Mouse (Mus musculus) heart, postnatal 10 days (tissue): ENCODE results near the gene Rbms3. TPM values are rescaled to one million over a fixed set of nuclear protein-coding genes. Genes with fewer than 3 reads are reported as not detected.

Source experiments
- DNase-seq, 2 experiments: peaks; one replicate each; pipeline ENCODE4 v3.0.0; 2021
- intact Hi-C: fragments of 180-260 bp; cut with DNase I; formaldehyde crosslinking; loops from one replicate; pipeline ENCODE4 v1.15.1; 2025
- total RNA-seq, 2 experiments: library from RNA; stranded (reverse); gene quantifications; 2 replicates each; pipeline ENCODE4 v1.2.3; 2021

Rbms3 gene
- total RNA-seq, 2 experiments from 2014 or later, result 24.9 to 25.0 TPM

DNA sequence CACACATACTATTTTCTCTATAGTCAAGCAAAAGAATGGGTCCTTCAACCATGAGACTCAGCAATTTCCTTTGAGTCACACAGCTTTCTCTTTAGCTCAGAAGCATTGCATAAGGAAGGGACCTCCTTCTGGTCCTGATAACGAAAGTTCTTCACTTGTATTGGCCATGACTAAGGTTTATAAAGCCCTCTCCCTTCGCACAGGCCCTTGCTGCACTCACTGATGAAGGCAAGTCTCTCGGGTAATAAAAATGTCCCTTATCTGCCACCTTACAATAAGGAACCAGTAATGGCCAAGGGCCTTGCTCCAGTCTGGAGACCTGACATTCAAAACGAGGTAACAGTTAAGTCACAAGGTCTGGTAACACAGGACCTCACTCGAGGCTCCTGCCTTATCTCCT lies 905.1 kb downstream of the Rbms3 start:
- intact Hi-C loops, result no loop called here
- no peak for DNase-seq

DNA sequence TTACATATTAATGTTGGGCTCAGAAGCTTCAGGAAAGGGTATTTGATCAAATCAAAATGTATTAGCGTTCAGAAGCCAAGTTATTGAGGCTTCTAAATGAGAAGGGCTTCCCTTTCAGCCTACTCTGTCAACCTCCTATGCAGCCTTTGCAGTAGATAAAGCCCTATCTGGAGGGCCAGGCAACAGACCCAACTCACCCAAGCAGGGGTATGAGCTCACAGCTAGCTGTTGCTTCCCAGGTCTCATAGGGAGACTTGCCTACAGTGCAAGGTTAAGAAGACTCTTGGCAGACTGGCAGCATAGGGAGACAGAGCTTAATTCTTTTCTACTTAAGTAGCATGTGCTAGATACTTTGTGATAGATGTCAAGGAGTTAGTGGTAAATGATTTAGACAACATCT lies 926.6 kb downstream of the Rbms3 start:
- intact Hi-C loops, result no loop called here
- DNase-seq, result no peak

DNA sequence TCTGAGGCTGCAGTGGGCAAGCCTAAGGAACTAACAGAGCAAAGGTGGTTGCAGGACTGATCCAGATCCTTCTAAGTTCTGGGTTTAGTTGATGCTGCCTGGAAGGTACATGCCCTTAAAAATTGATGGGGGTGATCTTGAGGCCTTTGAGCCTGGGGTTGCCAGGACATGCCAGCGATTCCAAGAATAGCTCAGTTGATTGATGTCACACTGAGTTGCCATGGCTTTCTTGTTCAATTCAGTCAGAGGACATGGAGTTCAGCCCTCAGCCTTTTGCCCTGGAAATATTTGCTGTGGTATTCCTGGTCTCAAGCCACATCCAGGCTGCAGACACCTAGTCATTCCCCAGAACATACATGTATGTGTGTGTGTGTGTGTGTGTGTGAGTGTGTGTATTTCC lies 927.1 kb downstream of the Rbms3 start:
- DNase-seq, result peak; percentile 45 to 48
- intact Hi-C loops, result no loop called here

DNA sequence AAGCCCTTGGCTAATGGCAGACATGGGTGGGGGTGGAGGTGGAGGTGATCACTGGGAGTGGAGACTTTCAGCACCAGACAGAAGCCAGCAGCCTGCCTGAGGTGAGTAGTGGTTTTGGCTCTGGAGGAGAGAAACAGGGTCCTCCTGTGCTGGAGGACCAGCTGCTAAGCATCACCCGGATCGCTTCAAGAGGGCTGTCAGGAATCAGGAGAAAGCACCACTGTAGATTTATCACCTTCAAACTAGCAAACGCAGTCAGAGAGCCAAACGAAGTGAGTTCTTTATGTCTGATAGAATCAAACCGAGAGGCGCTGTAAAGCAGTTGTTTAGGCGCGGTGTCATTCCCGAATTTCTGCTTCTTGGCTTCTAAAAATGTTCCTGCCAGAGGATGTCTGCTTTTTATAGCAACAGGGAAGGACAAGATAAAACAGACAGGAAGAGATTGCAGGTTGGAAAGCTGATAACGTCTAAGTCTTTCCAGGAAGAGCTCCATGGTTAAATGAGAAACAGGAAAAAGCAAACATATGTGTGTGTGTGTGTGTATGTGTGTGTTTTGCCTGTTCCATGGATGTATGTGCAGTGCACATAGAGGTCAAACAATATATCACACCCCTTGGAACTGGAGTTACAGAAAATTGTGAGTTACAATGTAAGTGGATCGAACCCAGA lies 928.1 kb downstream of the Rbms3 start:
- intact Hi-C loops, result no loop called here
- DNase-seq, result peak; percentile 20 to 24

DNA sequence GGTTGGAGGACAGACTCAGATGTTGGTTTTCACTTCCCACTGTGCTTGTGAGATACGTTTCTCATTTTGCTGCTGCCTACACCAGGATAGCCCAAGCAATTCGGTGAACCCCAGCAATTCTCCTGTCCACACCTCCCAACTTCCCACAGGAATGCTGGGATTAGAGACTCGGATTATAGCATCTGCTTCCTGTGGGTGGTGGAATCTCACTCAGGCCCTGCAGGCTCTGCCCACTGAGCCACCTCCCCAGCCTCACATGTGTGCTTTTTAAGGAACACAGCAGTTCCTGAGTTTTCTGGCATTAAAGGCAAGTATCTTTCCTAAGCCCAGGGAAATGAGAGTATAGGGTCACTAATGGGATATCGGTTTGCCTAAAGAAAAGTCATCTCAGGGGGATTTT lies 941.1 kb downstream of the Rbms3 start:
- DNase-seq, result no peak
- intact Hi-C loops, result no loop called here

DNA sequence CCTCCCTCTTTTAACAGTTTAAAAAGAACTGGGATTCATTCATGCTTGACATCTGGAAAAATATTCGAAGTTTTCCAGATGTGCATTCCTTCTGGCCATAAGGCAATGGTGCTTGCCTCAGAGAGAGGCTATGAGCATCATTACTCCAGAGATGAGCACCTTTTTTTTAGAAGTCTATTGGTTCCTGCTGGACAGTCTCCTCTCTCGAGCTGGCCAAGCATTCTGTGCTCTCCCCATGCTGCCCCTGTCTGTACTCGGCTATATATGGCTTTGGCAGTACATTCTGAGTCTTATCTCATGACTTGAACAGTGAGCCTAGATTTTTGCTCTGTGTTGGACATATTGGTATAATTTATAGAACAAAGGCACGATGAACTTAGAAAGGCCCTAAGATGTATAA lies 952.6 kb downstream of the Rbms3 start:
- peak; percentile 22 to 37 for DNase-seq
- intact Hi-C loops, result loop anchor here (10.0 kb wide), 1 partner anchor 252 kb away; no protein-coding TSS in a partner anchor

DNA sequence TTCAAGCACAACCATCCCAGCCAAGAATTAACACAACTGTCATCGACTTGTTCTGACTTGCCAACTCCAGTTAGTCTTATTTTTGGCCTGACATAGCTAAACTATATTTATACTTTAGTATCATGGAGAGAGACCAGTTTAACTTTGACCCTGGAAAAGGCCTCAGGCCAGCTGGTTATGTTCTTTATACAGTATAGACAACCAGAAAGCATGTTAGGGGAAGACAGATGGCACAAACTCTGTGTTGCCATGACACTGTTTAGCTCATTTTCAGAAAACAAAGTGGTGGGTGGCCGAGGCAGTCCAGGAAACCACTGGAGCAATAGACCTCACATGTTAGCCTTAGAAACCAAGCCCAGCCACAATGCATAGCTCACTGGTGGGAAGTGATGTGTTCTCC lies 953.3 kb downstream of the Rbms3 start:
- intact Hi-C loops, result loop anchor here (10.0 kb wide), 1 partner anchor 252 kb away; no protein-coding TSS in a partner anchor
- DNase-seq, result peak; percentile 63 to 76

DNA sequence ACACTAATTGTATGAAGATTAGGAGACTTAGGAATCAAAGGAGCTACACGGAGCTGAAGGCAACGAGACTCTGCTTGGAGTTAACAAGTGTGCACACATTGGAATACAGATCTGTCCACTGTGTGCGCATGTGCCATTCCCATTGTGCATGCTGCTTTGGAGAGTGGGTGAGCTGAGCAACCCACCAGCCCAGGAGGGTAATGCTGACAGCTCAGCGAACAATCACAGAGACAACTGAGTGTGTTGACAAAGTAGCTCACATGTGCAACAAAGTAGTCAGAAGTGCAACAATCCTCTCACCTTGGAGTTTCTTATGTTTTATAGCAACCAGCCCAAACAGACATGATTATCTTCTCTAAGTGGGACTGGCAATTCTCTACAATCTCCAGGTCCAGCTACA lies 955.5 kb downstream of the Rbms3 start:
- intact Hi-C loops, result loop anchor here (10.0 kb wide), 1 partner anchor 249 kb away; no protein-coding TSS in a partner anchor
- peak; percentile 35 to 47 for DNase-seq

DNA sequence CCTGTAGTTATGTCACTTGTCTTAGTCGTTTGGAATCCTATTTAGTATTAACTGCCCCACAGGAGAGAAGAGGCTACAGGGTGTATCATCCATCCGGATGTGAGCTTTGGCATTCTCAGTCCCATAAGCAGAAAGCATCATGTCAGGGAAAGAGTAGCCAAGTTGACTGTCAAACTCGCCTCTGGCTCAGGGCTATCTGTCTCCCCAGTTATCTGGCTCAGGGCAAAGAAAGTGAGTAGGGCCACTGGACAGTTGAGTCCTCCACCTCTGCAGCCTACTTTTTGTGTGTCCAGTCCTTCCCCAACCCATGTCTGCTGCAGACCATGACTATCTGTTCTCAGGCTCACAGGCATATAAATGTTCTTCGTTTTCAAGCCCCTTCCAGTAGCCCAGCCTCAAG lies 968.7 kb downstream of the Rbms3 start:
- intact Hi-C loops, result no loop called here
- DNase-seq, result no peak

DNA sequence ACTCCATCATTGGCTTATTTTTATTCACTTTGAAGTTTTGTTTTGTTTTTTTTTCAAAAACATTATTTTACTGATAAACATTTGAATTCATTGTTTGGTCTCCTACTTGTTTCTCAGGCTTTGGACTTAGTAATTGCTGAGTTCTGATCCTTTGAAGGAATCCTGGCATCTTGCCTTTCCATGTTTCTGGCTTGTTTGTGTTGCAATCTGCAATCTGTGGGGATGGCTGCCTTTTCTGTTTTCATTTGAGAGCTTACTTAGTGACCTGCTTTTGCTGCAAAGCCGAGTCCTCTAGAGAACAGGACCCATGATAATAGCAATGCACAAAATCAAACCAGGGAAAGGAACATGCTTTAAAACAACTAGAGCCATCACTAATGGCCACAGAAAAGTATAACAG lies 969.8 kb downstream of the Rbms3 start:
- intact Hi-C loops, result no loop called here
- DNase-seq, result no peak

DNA sequence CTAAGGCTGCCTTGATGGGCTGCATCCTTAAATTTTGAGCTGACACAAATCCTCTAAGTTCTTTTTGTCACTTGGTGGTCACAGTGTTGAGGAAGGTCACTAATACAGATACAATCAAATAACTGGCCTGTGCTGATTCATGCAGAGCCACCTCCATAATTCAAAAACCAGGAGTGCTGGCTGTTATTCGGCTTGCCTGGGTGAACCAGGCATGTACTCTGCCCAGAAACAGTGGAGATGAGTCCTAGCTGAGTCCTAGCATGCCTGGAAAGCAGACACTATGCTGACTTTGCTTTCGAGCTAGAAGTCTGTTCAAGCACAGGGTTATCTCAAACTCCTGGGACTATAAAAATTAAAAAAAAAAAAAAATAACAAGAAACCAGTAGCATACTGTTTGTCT lies 972.6 kb downstream of the Rbms3 start:
- no peak for DNase-seq
- intact Hi-C loops, result no loop called here

DNA sequence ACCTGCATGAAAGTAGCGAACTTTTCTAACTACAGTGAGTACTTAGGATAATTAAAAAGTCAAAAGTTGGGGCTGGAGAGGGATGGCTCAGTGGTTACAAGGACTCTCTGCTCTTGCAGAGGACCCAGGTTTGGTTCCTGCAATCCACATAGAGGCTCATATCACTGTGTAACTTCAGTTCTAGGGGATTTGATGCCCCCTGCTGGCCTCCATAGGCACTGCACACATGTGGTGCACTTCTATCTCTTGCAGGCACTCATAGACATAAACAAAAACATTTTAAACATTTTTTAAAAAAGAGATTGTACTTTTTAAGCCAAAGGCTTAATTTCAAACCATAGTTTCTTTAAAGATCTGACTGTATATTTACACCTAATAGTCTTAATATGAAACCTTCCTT lies 978.3 kb downstream of the Rbms3 start:
- intact Hi-C loops, result no loop called here
- no peak for DNase-seq

DNA sequence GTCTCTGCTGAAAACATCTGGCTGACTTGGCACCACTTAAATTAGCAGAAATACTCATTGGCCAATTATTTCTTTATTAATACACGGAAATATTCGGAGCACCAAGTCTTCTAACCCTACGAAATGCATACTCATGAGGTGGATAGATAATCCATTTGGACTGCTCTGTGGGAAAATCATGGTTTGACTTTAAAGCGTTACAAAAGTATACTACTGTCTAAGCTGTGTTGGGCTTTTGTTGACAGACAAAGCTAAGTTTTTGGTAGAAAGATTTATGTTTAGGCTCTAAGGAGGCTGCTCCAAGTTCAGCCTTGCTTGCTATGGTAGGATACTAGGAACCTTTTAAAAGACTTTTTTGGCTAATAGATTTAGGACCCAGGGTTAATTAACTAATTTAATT lies 979.8 kb downstream of the Rbms3 start:
- no peak for DNase-seq
- intact Hi-C loops, result no loop called here

DNA sequence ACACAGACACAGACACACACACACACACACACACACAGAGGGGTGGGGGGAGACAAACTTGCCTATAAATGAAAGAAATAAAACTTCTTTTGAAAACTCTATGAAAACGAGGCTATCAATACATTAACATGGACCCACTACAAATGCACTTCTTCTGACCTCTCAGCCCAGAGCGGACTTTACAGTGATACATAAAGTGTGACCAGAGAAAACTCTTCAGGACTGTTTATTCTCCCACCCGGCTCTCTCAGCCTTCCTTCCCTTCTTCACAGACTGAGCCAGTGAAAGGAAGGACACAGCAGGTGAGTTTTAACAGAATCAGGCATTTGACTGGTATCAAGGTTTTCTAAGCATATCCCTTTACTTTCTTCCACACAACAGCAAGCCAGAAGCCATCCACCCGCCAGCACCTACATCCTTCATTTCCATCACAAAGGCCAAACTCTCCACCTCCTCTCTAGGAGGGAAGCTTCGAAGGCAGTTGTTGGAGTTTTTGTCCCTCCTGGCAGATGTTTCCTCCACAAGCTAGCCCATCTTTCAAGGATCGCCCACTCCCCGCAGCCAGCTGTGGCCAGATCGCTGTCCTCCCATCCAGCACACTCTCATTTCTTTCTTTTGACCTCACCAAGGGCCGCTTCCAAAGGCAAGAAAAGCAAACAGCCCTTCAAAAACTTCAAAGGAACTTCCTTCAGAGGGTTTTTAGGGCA lies 980.5 kb downstream of the Rbms3 start:
- no peak for DNase-seq
- intact Hi-C loops, result no loop called here

DNA sequence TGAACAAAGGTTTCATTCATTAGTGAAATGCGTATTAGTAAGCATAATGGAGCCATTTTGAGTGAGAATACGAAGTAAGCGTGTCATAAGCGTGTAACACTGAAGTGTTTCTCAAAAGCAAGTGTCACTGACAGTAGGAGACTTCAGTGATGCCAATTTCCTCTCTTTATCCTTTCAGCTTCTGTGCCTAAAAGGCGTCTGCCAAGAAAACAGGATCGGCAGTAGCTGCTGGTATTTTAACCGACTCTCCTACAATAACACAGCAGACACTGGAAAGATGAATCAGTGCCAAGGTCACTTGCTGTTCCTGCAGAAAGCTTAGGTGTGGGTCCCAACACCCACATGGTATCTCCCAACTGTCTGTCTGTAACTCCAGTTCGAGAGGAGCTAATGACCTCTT lies 985.1 kb downstream of the Rbms3 start:
- DNase-seq, result peak; percentile 18 to 25

DNA sequence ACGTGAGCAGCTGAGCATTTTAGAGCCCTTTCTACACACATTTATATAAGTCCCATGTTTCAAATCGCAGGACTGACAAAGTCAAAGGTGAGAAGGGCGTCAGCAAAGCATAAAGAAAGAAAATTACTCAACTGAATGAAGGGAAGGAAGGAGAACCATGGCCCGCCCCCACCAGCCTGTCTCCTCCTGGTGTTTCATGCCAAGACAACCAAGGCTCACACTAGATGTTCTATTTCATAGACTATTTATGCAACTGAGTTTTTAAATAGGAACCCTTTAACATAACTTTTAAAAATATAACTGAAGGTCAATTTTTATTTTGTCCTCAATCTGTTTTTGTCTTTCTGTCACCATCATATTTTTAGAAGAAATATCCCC lies 989.4 kb downstream of the Rbms3 start:
- intact Hi-C loops, result no loop called here

More for the DNA sequence above, 985.1 kb downstream of the Rbms3 start:
- intact Hi-C loops, result no loop called here

DNA sequence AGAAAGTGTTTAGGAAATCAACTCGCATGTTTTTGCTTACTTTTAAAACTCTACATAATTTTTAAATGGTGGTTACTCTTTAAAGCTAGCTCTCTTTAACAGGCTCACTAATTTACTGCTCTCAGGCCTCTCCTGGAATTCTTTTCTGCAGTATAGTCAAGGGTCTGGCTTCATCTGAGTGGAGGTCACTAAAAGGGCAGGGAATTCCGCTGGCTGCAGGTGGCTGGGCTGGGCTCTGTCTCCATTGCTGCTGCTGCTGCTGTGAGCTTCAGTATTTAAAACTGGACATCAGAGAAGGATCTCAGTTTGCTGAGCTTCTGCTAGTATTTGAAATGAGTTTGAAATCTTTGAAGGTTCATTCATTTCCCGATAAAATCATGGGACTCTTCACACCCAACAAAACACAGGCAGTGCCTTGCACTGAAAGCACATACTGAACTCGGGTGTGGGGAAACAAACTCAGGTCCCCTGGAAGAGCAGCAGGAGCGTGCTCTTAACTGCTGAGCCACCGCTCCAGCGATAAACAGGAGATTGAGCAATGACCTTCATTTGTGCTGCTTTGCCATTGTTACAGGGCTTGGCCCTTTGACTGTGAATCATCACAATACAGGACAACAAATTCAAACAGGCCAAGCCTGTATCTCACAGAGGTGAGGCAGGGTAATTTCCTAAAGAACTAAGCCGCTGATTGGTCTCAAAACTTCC lies 990.0 kb downstream of the Rbms3 start:
- DNase-seq, result peak; percentile 40 to 54
- intact Hi-C loops, result no loop called here

More for the DNA sequence above, 989.4 kb downstream of the Rbms3 start:
- no peak for DNase-seq

DNA sequence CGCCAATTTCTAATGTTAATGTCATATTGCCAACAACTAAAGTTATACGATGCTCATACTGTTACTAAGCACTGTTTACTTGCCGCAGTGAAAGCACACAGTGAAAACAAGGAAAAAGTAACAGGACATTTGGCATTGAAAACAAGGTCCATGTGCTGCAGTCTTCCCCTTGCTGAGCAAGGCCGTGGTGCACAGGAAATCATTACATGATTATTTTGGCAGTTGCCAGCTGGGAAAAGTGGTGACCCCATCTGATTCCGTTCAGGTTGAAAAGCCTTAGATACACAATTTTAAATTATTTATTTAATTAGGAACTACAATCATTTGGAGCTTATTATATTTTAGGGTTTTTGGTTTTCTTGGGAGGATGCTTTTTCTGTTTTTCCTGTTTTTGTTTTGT lies 995.9 kb downstream of the Rbms3 start:
- intact Hi-C loops, result no loop called here
- DNase-seq, result no peak

DNA sequence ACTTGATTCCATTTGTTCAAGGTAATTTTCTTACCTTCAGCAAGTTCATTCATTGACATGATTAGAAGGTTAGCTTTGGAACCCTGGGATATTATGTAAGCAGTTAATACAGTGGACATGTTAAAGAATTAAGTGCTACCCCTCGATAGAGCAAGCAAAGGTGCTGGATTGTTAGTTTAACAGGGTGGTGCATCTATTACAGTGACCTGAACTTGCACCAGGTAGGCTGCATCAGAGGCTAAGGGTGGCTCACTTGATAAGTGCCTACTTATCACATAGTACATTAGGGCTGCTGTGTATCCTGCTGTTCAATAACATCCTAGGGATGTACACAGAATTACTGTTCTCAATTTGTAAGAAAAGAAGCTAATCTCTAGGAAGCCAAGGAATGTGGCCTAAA lies 996.6 kb downstream of the Rbms3 start:
- DNase-seq, result no peak
- intact Hi-C loops, result no loop called here

DNA sequence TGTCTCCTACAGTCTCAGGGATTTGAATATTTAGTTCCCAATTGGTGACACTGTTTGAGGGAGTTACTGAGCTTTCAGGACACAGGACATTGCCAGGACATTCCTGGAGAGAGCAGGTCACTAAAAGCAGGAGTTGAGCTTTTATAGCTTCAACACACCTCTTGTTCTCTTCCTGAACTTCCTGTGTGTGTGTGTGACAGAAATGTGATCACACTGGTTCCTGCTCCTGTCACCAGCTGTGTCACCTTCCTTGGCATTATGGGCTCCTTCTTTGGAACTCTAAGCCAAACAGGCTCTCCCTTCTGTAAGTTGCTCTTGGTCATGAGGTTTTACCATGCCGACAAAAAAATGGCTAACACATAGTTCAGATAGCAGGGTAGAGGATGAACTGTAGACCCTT lies 997.9 kb downstream of the Rbms3 start:
- DNase-seq, result no peak
- intact Hi-C loops, result no loop called here

DNA sequence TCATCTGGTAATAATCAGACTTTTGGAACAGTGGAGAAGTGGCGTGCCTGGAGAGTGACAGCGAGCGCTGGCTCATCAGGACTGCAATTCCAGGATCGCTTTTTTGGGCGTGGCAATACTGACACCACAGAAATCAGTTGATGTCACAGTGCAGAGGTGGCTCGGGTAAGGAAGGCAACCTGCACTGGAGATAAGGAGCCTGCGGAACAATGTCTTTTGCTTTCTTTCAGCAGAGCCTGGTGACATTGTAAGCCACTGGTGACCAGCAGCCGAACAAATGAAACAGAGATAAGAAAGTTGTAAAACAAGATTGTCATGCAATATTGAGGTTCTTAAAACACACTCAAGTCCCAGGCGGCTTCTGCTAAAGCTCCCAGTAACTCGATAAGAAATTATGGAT lies 998.9 kb downstream of the Rbms3 start:
- DNase-seq, result peak in 1 of 2 experiments; percentile 24
- intact Hi-C loops, result no loop called here

DNA sequence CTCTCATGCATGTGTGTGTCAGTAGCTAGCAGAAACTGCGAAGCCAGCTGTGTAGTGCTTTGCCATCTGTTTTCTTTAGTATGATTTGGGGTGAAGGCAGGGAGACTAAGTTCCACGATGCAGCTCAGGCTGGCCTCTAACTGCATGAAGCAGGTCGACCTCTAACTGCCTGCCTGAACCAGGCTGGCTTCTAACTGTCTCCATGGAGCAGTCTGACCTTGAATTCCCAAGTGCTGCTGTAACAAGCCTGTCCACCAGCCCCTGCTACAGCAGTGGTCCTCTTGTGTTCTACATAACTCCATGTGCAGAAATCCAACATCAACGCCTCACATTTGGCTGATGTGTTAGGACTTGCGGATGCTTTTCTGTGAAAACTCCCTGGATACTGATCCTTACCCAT lies 1009.3 kb downstream of the Rbms3 start:
- peak in 1 of 2 experiments; percentile 14 for DNase-seq
- intact Hi-C loops, result no loop called here
